Mouse (Mus musculus) C2C12 (cell line): Measurements from ENCODE around the gene Jazf1.

Experiments
- CEBPB ChIP-seq: IDR thresholded peaks from one replicate; pipeline ENCODE4 v1.6.1; 2011; ENCODE audit warnings: low read depth, mild to moderate bottlenecking, control low read depth, moderate library complexity
- CTCF ChIP-seq: IDR thresholded peaks from one replicate; pipeline ENCODE4 v1.5.1; 2011; ENCODE audit not compliant: control insufficient read depth, insufficient read depth, insufficient read length
- MAX ChIP-seq: IDR thresholded peaks from one replicate; pipeline ENCODE4 v1.6.1; 2011; ENCODE audit warnings: mild to moderate bottlenecking, control low read depth

DNA sequence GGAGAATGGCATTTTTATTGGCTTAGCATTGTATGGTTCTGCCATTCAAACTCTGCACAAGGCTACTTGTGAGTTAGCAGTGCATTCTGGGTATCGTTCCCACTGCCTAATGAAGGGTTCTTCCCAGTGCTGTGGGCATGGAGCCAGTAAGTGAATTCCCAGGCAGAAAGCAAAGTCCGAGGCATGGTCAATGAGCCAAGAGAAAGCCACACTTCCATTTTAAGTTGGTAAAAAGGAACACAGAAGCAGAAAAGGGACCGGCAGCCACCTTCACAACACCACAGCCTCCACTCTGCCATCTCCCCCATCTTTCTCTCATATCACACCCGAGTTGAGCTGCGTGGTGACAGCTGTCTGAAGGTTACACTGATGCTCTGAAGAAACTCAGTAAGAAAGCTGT, 217.4 kb downstream of the Jazf1 start:
- no peak for TF ChIP-seq CTCF
- TF ChIP-seq CEBPB, result no peak
- no peak for TF ChIP-seq MAX
